Mouse (Mus musculus) spleen, postnatal 36 days (tissue): ENCODE measurements at regions not wholly inside any gene's neighbourhood (a gene's known extent, or its start where the extent isn't known, plus 50 kb on each side); places are given as distances from the start of the nearest gene placed in this dataset.
A peak's percentile ranks its signal among the peaks of the same experiment; 100 is the strongest.
"Not testable (repeated sequence)": the region's sequence is repeated elsewhere in the genome, so short reads cannot be mapped to it uniquely, and the experiment has no call there.

Experiments
- DNase-seq, 2 experiments: peaks; one replicate each; pipeline ENCODE4 v3.0.0; 2022; ENCODE audit warnings: low spot score in 2 of 2, mixed read lengths in 1 of 2

GRCm38 (mm10) chr13:75483157-75483915 is 223.2 kb upstream of the Ell2 start:
- DNase-seq, result not testable (repeated sequence)

GRCm38 (mm10) chr13:75484252-75484651 is 222.3 kb upstream of the Ell2 start:
- not testable (repeated sequence) for DNase-seq

- DNase-seq, result no peak
These were observed 205.0 kb upstream of the Ell2 start for GRCm38 (mm10) chr13:75501530-75501929.

DNA sequence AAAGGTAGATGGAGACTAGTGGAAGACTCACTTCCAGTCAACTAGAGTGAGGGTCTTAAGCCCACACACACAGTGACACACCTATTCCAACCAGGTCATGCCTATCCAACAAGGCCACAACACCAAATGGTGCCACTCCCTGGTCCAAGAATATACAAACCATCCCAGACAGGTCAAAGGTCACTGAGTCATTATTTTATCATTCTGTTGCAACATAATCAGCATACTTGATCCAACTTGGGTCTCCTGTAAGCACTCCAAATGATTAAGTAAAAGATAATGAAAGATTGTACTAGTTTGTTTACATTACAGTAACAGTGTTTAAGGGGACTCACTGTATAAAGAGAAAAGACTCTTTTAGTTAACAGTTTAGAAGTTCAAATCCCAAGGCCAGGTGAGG is 203.2 kb upstream of the Ell2 start:
- DNase-seq, result no peak

GRCm38 (mm10) chr13:75514315-75515020 is 192.1 kb upstream of the Ell2 start:
- no peak for DNase-seq

DNA sequence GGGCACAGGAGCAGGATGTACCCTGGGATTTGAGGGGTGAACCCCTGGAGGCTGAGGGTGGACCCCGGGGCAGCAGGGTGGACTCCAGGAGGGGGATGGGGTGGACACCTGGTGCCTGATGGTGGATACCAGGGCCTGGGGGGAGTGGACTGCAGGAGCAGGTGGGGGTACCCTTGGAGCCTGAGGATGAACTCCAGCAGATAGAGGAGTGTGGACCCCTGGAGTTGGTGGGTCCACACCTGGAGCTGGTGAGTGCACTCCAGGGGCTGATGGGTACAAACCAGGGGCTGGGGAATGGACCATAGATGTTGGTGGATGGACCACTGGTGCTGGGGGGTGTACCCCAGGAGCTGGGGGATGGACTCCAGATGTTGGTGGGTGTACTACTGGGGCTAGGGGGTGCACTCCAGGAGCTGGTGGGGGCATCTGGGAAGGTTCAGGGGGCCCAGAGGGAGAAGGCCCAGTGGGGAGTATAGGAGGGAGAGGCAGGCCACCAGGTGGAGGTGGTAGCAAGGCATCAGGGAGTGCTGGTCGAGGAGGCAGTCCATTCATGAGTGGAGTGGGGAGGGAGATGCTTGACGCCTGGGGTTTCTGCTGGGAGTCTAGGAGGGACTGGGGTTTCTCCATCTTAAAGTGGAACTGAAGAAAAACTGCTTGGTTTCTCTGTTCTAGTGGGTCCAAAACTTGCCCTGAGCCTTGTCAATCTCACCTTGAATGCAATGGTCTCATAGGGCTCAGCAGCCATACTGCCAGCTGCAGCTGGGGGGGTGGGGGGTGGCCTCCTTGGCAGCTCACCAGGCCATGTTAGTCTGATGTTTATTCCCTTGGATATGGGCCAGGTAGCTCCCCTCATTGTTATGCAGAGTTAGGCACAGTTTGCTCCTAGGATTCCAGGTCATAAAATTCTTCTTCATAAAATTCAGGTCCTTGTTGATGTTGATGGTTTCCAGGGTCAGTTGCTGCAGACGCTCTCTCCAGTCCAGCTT is 183.0 kb upstream of the Ell2 start:
- no peak for DNase-seq

GRCm38 (mm10) chr13:75524481-75524880 is 182.1 kb upstream of the Ell2 start:
- no peak for DNase-seq

- no peak for DNase-seq
These were observed 175.0 kb upstream of the Ell2 start for GRCm38 (mm10) chr13:75531566-75531965.

DNA sequence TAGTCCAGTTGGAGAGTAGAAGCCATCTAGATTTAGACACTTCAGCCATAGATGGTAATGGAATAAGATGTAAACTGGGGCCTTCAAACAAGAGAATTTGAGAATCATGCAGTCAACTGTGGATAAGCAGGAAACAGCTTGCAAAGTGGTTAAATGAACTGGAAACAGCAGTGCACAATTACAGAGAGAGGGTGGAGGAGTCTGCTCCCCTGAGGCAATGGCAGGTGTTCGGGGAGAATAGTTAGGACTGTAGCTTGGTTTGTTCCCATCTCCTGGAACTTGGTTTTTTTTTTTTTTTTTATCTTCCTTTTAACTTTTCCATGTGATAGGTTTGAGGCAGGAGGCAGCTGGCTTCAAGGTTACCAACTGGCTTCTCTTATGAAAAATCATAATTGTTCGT is 165.1 kb upstream of the Ell2 start:
- DNase-seq, result peak; percentile 2 to 8

DNA sequence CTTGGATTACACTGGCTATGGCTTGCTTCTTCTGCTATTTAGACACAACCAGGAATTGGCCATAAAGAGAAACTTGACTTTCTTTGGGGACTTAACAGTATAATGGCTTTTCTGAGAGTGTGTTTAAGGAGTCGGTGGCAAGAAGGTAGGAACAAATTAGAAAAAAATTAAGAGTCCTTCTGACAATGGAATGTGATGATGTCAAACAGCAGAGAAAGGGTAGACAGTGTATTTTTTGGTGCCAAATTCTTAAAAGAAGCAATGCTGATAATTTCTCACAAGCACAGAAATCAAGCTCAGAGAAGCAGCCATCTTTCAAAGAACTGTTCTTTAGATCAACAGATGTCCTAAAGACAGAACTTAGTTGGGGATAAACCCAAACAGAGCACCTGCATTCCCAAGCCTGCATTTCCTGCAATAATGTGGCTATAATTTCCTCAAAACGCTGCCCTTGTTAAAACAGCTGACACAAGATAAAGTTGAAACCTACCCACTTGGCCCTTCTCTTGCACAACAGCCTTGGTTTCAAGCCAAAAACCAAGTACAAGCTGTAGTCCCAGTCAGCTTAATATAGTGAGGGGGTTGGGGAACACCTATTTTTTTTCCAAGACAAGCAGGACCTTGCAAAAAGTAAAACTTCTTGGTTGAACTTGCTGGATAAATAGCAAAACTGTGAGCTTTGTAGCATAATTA is 164.2 kb upstream of the Ell2 start:
- peak in 1 of 2 experiments; percentile 4 for DNase-seq

DNA sequence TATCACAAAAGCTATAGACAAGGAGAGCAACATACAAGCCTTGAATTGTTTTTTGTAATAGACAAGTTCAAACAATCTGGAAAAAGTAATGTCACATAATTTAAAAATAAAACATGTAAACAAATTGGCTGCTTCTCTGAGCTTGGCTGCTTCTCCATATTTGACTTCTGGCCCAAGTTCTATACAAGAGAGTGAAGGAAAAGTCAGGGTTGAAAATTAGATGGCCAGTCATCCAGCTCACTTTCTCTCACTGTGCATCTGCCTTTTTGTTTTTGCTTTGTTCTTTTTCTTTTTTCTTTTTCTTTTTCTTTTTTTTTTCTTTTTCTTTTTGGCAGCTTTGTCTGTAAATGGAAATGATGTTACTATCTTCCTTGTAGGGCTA is 163.6 kb upstream of the Ell2 start:
- no peak for DNase-seq

- no peak for DNase-seq
These were observed 163.0 kb upstream of the Ell2 start for GRCm38 (mm10) chr13:75543595-75543994.

GRCm38 (mm10) chr13:75544728-75545127 is 161.8 kb upstream of the Ell2 start:
- DNase-seq, result no peak

- no peak for DNase-seq
These were observed 158.8 kb upstream of the Ell2 start for GRCm38 (mm10) chr13:75547791-75548190.

DNA sequence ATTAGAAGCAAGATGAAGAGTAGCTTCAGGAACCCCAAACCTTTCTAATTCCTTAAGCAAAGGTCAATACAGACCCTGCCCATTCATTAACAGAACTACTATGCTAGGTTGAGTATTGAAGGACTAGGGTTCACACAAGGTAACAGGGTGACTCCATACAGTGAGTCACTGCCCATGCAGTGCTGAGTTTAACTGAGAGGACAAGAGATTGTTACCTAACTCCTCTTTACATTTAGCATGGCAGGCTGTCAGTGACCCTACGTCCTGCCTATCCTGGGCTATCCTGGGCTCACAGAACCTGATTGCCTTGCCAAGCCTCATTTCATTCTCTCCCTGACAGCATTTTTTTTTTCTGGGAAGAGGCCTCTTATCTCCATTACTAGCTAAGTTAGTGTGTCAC is 127.6 kb upstream of the Ell2 start:
- no peak for DNase-seq

GRCm38 (mm10) chr13:75590836-75591235 is 115.7 kb upstream of the Ell2 start:
- DNase-seq, result no peak

GRCm38 (mm10) chr13:75596856-75597255 is 109.7 kb upstream of the Ell2 start:
- DNase-seq, result no peak

- DNase-seq, result no peak
These were observed 108.4 kb upstream of the Ell2 start for GRCm38 (mm10) chr13:75598186-75598585.

DNA sequence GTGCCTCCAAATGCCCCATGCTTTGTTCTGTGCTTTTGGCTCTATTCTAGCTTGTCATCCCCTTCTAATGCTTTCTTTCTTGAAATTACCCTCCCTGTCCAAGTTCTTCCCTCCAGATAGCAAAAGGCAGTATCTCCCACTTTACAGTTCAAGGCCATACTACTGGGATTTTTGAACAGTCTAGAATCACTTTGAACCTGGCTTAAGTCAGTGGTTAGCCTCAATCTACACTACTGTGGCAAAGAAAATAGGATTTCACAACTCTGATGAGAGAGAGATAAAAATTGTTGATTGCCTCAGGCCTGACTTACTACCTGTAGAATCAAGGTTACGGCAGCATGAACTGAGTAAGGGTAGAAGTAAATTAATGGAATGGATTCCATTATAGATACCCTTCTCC is 107.9 kb upstream of the Ell2 start:
- DNase-seq, result no peak

GRCm38 (mm10) chr13:75623229-75623628 is 83.3 kb upstream of the Ell2 start:
- no peak for DNase-seq

DNA sequence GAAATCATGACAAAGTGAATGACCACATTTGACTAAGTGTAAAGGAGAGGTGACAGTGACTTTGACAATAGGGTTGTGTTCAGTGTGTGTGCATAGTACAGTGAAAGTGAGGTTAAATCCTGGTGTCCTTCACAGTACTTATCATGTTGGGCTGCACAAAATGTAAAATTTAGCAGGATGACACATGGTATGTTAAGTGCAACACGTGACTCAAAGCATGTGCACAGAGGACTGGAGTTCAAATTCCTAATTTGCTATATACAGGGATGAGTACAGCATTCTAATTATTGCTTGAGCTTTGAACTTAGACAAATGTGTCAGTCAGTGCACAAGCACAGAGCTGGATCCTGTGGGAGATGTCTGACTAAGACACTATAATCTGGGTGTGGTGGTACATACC is 79.2 kb upstream of the Ell2 start:
- DNase-seq, result no peak

DNA sequence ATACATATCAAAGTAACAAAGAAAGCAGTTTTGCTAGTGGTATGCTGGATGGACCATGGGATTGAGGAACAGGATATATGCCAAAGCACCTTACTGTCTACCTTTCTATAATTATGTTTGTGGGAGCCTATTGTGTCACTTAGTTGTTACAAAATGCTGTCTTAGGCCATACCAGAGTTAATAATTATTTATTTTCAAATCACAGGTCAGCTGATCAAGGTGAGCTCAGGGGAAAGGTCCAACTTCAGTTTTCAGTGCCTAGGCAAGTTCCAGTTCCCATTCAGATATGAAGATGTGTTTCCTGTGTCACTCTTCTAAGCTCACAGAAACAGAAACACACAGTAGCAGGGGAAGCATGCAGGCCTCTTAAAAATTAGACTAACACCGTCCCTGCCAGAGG is 75.5 kb upstream of the Ell2 start:
- no peak for DNase-seq
